Mouse (Mus musculus) olfactory bulb, adult 2 months (tissue): ENCODE results near the gene Osbpl11.

ENCODE experiments used
- CTCF ChIP-seq: fragments of 200-500 bp; IDR thresholded peaks from 2 replicates; pipeline ENCODE4 v1.5.1; 2012; ENCODE audit warnings: low read depth, mild to moderate bottlenecking, low read length, moderate library complexity; ENCODE audit not compliant: insufficient read depth
- POLR2A ChIP-seq: fragments of 200-500 bp; IDR thresholded peaks from 2 replicates; pipeline ENCODE4 v1.6.1; 2012; ENCODE audit warnings: mild to moderate bottlenecking, low read depth, low read length, moderate library complexity; ENCODE audit not compliant: insufficient read depth

DNA sequence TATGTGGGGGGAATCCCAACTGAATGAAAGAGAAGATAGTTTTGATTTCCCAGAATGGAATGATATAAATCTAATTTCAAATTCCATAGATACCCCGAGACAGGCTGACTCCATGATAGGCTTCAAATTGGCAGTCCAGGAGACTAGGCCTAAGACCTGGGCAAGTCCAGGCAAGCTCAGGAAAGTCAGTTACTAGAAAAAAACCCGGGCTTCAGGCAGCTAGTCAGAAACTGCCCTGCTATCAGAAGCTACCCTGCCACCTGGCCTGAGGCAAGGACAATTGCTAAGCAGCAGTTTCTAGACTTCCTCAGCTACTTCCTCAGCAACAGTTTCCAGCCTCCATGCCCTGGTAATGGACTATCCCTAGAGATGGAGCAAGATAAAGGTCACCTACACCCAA, 62.1 kb downstream of the Osbpl11 start:
- TF ChIP-seq POLR2A: no peak
- no peak for TF ChIP-seq CTCF
